Mouse (Mus musculus) intestine, embryonic 14.5 days (tissue): ENCODE data around the gene Flt3l. TPM values are rescaled to one million over a fixed set of nuclear protein-coding genes. Genes with fewer than 3 reads are reported as not detected.
A peak's percentile ranks its signal among the peaks of the same experiment; 100 is the strongest.
"Not testable (repeated sequence)": the region's sequence is repeated elsewhere in the genome, so short reads cannot be mapped to it uniquely, and the experiment has no call there.

Experiments
- ATAC-seq: fragments of 200-750 bp; cut with Nextera tagmentation; replicated peaks from 2 replicates; pipeline ENCODE4 v1.8.0; 2017; ENCODE audit warnings: low read depth, moderate number of reproducible peaks, moderate TSS enrichment, moderate library complexity; ENCODE audit not compliant: low FRiP score, low TSS enrichment
- DNase-seq: peaks from one replicate; pipeline ENCODE4 v3.0.0-alpha.2; 2018; ENCODE audit warnings: low spot score
- H3K27ac ChIP-seq: fragments of 300-500 bp; sonication (generic); 2 replicates; pipeline ENCODE4 v1.5.1; 2014; ENCODE audit warnings: low read depth, mild to moderate bottlenecking, control low read depth
- H3K27me3 ChIP-seq: fragments of 300-500 bp; sonication (generic); replicated peaks from 2 replicates; pipeline ENCODE4 v1.6.1; 2014; ENCODE audit warnings: low read length, control low read depth; ENCODE audit not compliant: control insufficient read depth, insufficient read depth
- H3K36me3 ChIP-seq: fragments of 300-500 bp; sonication (generic); 2 replicates; pipeline ENCODE4 v1.6.1; 2014; ENCODE audit warnings: low read length, control low read depth; ENCODE audit not compliant: control insufficient read depth, insufficient read depth
- H3K4me1 ChIP-seq: fragments of 300-500 bp; sonication (generic); replicated peaks from 2 replicates; pipeline ENCODE4 v1.6.1; 2014; ENCODE audit warnings: low read length, control low read depth, mixed read lengths; ENCODE audit not compliant: control insufficient read depth, insufficient read depth
- H3K4me2 ChIP-seq: fragments of 300-500 bp; sonication (generic); 2 replicates; pipeline ENCODE4 v1.6.1; 2014; ENCODE audit warnings: low read length
- H3K4me3 ChIP-seq: fragments of 300-500 bp; sonication (generic); 2 replicates; pipeline ENCODE4 v1.5.1; 2014; ENCODE audit warnings: low read depth, low read length, control low read depth, mixed read lengths
- H3K9ac ChIP-seq: fragments of 300-500 bp; sonication (generic); 2 replicates; pipeline ENCODE4 v1.6.1; 2014; ENCODE audit warnings: mild to moderate bottlenecking, low read length
- H3K9me3 ChIP-seq: fragments of 300-500 bp; sonication (generic); 2 replicates; pipeline ENCODE4 v1.6.1; 2016; ENCODE audit warnings: low read length, control low read depth; ENCODE audit not compliant: control insufficient read depth
- WGBS: fragments of 180-500 bp; shearing (Covaris S2); extraction: QIAGEN DNeasy Blood & Tissue Kit; methylation state at CpG from one replicate; pipeline ENCODE4 v1.1.7; 2014; 5-methylcytosine and 5-hydroxymethylcytosine counted together
- polyA plus RNA-seq: library from polyadenylated mRNA; unstranded; fragments of >200 nt; fragmentation: Nextera tagmentation; extraction: Ambion mirVana; gene quantifications from 2 replicates; pipeline ENCODE4 v1.2.1, GENCODE M21; 2014

Gene Flt3l
- polyA plus RNA-seq, 1 experiment from 2014 or later = 2.1 TPM

GRCm38 (mm10) chr7:45126147-45126843 lies 9.9 kb downstream of the Flt3l start:
- H3K36me3 ChIP-seq = peaks cover 49% of the 10 kb centered on the region
- 75% methylated on average over 17 of the region's 17 CpGs for WGBS
- H3K4me1 ChIP-seq = peaks cover 39% of the 10 kb centered on the region
- peak overlapping the region; percentile 100 for H3K4me3 ChIP-seq
- H3K27me3 ChIP-seq = no peaks in the 10 kb centered on the region
- H3K4me2 ChIP-seq = peak overlapping the region; percentile 97
- no peak for ATAC-seq
- H3K9me3 ChIP-seq = no peaks in the 10 kb centered on the region
- DNase-seq = no peak
- peak overlapping the region; percentile 99 for H3K9ac ChIP-seq
- peak overlapping the region; percentile 91 for H3K27ac ChIP-seq

- Histone ChIP-seq H3K4me2 (peak overlapping the region; percentile 97), H3K27ac (peak overlapping the region; percentile 9; the same call in 1 of the 2 replicates), H3K4me1 (peaks cover 39% of the 10 kb centered on the region), H3K4me3 (peak overlapping the region; percentile 100), H3K36me3 (peaks cover 55% of the 10 kb centered on the region)
- H3K27me3 ChIP-seq, ATAC-seq, DNase-seq, H3K9me3 ChIP-seq, H3K9ac ChIP-seq: not testable (repeated sequence)
- WGBS = 72% methylated on average over 5 of the region's 5 CpGs
Measured at GRCm38 (mm10) chr7:45125649-45126048, 10.6 kb downstream of the Flt3l start.

GRCm38 (mm10) chr7:45125144-45125600 lies 11.1 kb downstream of the Flt3l start:
- peak; percentile 75 for DNase-seq
- H3K4me1 ChIP-seq = peaks cover 39% of the 10 kb centered on the region

GRCm38 (mm10) chr7:45124224-45125143 lies 11.7 kb downstream of the Flt3l start, which contains the start of gene Rps11:
Gene Rps11 (minus strand): TSS chr7:45124439.
- H3K27ac ChIP-seq = peak within 1 kb of the TSS; percentile 86
- peak within 1 kb of the TSS; percentile 98 for H3K4me3 ChIP-seq
- no peaks in the 10 kb centered on the region for H3K9me3 ChIP-seq
- peak within 1 kb of the TSS; percentile 99 for H3K9ac ChIP-seq
- peaks cover 34% of the 10 kb centered on the region for H3K4me1 ChIP-seq
- peak within 1 kb of the TSS; percentile 67 for H3K4me2 ChIP-seq
- DNase-seq (peak; percentile 97), ATAC-seq (peak; percentile 82)
- WGBS = 1% methylated on average over 59 of the region's 59 CpGs
- peaks cover 67% of the 10 kb centered on the region for H3K36me3 ChIP-seq
- H3K27me3 ChIP-seq = no peaks in the 10 kb centered on the region

More at GRCm38 (mm10) chr7:45125144-45125600, 11.1 kb downstream of the Flt3l start:
- WGBS = 17% methylated on average over 7 of the region's 7 CpGs
- Histone ChIP-seq H3K27me3 (no peaks in the 10 kb centered on the region), H3K9me3 (no peaks in the 10 kb centered on the region), H3K27ac (peak overlapping the region; percentile 9; the same call in 1 of the 2 replicates), H3K9ac (no peak overlapping the region; the same call in 1 of the 2 replicates), H3K4me3 (0 out of 2 replicates have a peak overlapping the region, but pooled peaks have one; percentile 100), H3K36me3 (peaks cover 60% of the 10 kb centered on the region), H3K4me2 (peak overlapping the region; percentile 36)
- no peak for ATAC-seq

GRCm38 (mm10) chr7:45123186-45123570 lies 13.1 kb downstream of the Flt3l start:
- Histone ChIP-seq H3K27ac (0 out of 2 replicates have a peak overlapping the region, but pooled peaks have one; percentile 84), H3K27me3 (no peaks in the 10 kb centered on the region), H3K4me3 (peak overlapping the region; percentile 98), H3K4me2 (peak overlapping the region; percentile 67), H3K9me3 (no peaks in the 10 kb centered on the region), H3K9ac (peak overlapping the region; percentile 99), H3K4me1 (peaks cover 31% of the 10 kb centered on the region; the same call in 1 of the 2 replicates), H3K36me3 (peaks cover 77% of the 10 kb centered on the region)
- no peak for DNase-seq
- 20% methylated on average over 12 of the region's 12 CpGs for WGBS
- no peak for ATAC-seq

GRCm38 (mm10) chr7:45122561-45123185 lies 13.6 kb downstream of the Flt3l start:
- DNase-seq (no peak), ATAC-seq (no peak)
- Histone ChIP-seq H3K9me3 (no peaks in the 10 kb centered on the region), H3K4me1 (peaks cover 35% of the 10 kb centered on the region; the same call in 1 of the 2 replicates), H3K36me3 (peaks cover 76% of the 10 kb centered on the region), H3K27ac (0 out of 2 replicates have a peak overlapping the region, but pooled peaks have one; percentile 84), H3K9ac (peak overlapping the region; percentile 99), H3K4me3 (peak overlapping the region; percentile 98), H3K4me2 (peak overlapping the region; percentile 67), H3K27me3 (no peaks in the 10 kb centered on the region)
- WGBS = 83% methylated on average over 15 of the region's 15 CpGs

- DNase-seq (no peak), ATAC-seq (no peak)
- Histone ChIP-seq H3K9ac (peak overlapping the region; percentile 22; the same call in 1 of the 2 replicates), H3K4me2 (peak overlapping the region; percentile 20; the same call in 1 of the 2 replicates), H3K36me3 (peaks cover 69% of the 10 kb centered on the region), H3K27ac (no peak overlapping the region), H3K4me1 (peaks cover 35% of the 10 kb centered on the region; the same call in 1 of the 2 replicates), H3K4me3 (no peak overlapping the region), H3K9me3 (no peaks in the 10 kb centered on the region), H3K27me3 (no peaks in the 10 kb centered on the region)
Measured at GRCm38 (mm10) chr7:45121966-45122365, 14.3 kb downstream of the Flt3l start.

- ATAC-seq (no peak), DNase-seq (no peak)
- Histone ChIP-seq H3K27me3 (no peaks in the 10 kb centered on the region), H3K36me3 (peaks cover 64% of the 10 kb centered on the region), H3K4me2 (peak overlapping the region; percentile 20; the same call in 1 of the 2 replicates), H3K4me3 (no peak overlapping the region), H3K9ac (peak overlapping the region; percentile 22; the same call in 1 of the 2 replicates), H3K4me1 (peaks cover 32% of the 10 kb centered on the region; the same call in 1 of the 2 replicates), H3K9me3 (no peaks in the 10 kb centered on the region), H3K27ac (no peak overlapping the region)
- 55% methylated on average over 8 of the region's 8 CpGs for WGBS
Measured at GRCm38 (mm10) chr7:45121404-45121803, 14.8 kb downstream of the Flt3l start.
